Mouse (Mus musculus) Patski (cell line): ENCODE results near the gene Nnmt. TPM values are rescaled to one million over a fixed set of nuclear protein-coding genes. Genes with fewer than 3 reads are reported as not detected.

Source experiments
- ATAC-seq: fragments of 100-300 bp; one replicate; pipeline ENCODE4 v1.8.0; 2021
- CTCF ChIA-PET: fragments of 350-600 bp; sonication (Branson Sonifier 250); formaldehyde crosslinking; loops from one replicate; lab custom pipeline; 2022; ENCODE audit warnings: inconsistent platforms; lab: Charles Lee
- POLR2A ChIA-PET: fragments of 350-600 bp; sonication (Branson Sonifier 250); formaldehyde crosslinking; loops from one replicate; lab custom pipeline; 2022; ENCODE audit warnings: antibody characterized with exemption, inconsistent platforms; lab: Charles Lee
- DNase-seq: peaks from one replicate; pipeline ENCODE4 v3.0.0-alpha.2; 2011; ENCODE audit warnings: low read depth, low spot score
- H3K27me3 ChIP-seq: fragments of 371-371 bp; one replicate; pipeline ENCODE4 v1.5.1; 2021
- CTCF ChIP-seq: fragments of 100-300 bp; IDR thresholded peaks from one replicate; pipeline ENCODE4 v1.5.1; 2021
- in situ Hi-C: fragments of 300-500 bp; cut with MboI; formaldehyde crosslinking; loops from 3 replicates; pipeline ENCODE4 v1.11.1; 2018; ENCODE audit warnings: low pct_unique_long_range_greater_than_20kb, mixed read lengths
- polyA plus RNA-seq: library from polyadenylated mRNA; unstranded; gene quantifications from one replicate; pipeline ENCODE4 v1.2.3, GENCODE M21; 2021

The Nnmt gene
- polyA plus RNA-seq, 1 experiment from 2014 or later = 28.4 TPM

- ATAC-seq = no peak
- in situ Hi-C loops = loop anchor here (5.0 kb wide), 2 partner anchors 215 to 245 kb away; no protein-coding TSS in a partner anchor
- DNase-seq = no peak
- H3K27me3 ChIP-seq = peaks cover 32% of the 10 kb centered on the region
- POLR2A ChIA-PET = no interaction called here
- no peak for TF ChIP-seq CTCF
- CTCF ChIA-PET = interaction anchor here (1.0 to 4.3 kb wide), 4 partner anchors 10 to 325 kb away, joined by 3 to 31 read pairs (median 13); no protein-coding TSS in a partner anchor
Measured at GRCm38 (mm10) chr9:48647648-48648284, 42.8 kb upstream of the Nnmt start.

- DNase-seq (no peak), ATAC-seq (no peak)
- ChIA-PET POLR2A (no interaction called here), CTCF (interaction anchor here (0.7 to 4.3 kb wide), 9 partner anchors 8 to 325 kb away, joined by 3 to 31 read pairs (median 4); no protein-coding TSS in a partner anchor)
- peaks cover 32% of the 10 kb centered on the region for H3K27me3 ChIP-seq
- in situ Hi-C loops = loop anchor here (5.0 kb wide), 2 partner anchors 215 to 245 kb away; no protein-coding TSS in a partner anchor
- TF ChIP-seq CTCF = no peak
Measured at GRCm38 (mm10) chr9:48646781-48647647, 42.1 kb upstream of the Nnmt start.

- peak; percentile 70 for ATAC-seq
Measured at GRCm38 (mm10) chr9:48646251-48646650, 41.3 kb upstream of the Nnmt start.

GRCm38 (mm10) chr9:48645648-48646126, 40.7 kb upstream of the Nnmt start:
- TF ChIP-seq CTCF = no peak
- POLR2A ChIA-PET = interaction anchor here (1.1 kb wide), 1 partner anchor 11 kb away, joined by 5 read pairs; no protein-coding TSS in a partner anchor
- DNase-seq (no peak), ATAC-seq (no peak)
- H3K27me3 ChIP-seq = peaks cover 41% of the 10 kb centered on the region
- in situ Hi-C loops = loop anchor here (5.0 kb wide), 2 partner anchors 217 to 247 kb away; no protein-coding TSS in a partner anchor
- CTCF ChIA-PET = interaction anchor here (0.7 to 4.3 kb wide), 13 partner anchors 9 to 326 kb away, joined by 3 to 31 read pairs (median 4); no protein-coding TSS in a partner anchor

More at GRCm38 (mm10) chr9:48646251-48646650, 41.3 kb upstream of the Nnmt start:
- DNase-seq = peak; percentile 34
- in situ Hi-C loops = loop anchor here (5.0 kb wide), 2 partner anchors 216 to 246 kb away; no protein-coding TSS in a partner anchor
- ChIA-PET POLR2A (no interaction called here), CTCF (interaction anchor here (0.7 to 4.3 kb wide), 12 partner anchors 9 to 326 kb away, joined by 3 to 31 read pairs (median 4); no protein-coding TSS in a partner anchor)
- peak; percentile 95 for TF ChIP-seq CTCF
- H3K27me3 ChIP-seq = peaks cover 35% of the 10 kb centered on the region

- H3K27me3 ChIP-seq = peaks cover 47% of the 10 kb centered on the region
- in situ Hi-C loops = loop anchor here (5.0 kb wide), 3 partner anchors 217 to 327 kb away; no protein-coding TSS in a partner anchor
- ATAC-seq (peak; percentile 27), DNase-seq (no peak)
- ChIA-PET POLR2A (interaction anchor here (1.1 kb wide), 1 partner anchor 11 kb away, joined by 5 read pairs; no protein-coding TSS in a partner anchor), CTCF (interaction anchor here (0.7 to 4.3 kb wide), 11 partner anchors 13 to 327 kb away, joined by 3 to 31 read pairs (median 4); no protein-coding TSS in a partner anchor)
- peak; percentile 68 for TF ChIP-seq CTCF
Measured at GRCm38 (mm10) chr9:48644926-48645647, 40.1 kb upstream of the Nnmt start.

- ChIA-PET CTCF (interaction anchor here (1.2 to 4.3 kb wide), 3 partner anchors 13 to 249 kb away, joined by 3 to 31 read pairs (median 21); no protein-coding TSS in a partner anchor), POLR2A (no interaction called here)
- in situ Hi-C loops = loop anchor here (5.0 kb wide), 1 partner anchor 328 kb away; no protein-coding TSS in a partner anchor
- H3K27me3 ChIP-seq = peaks cover 51% of the 10 kb centered on the region
- TF ChIP-seq CTCF = peak; percentile 41
- DNase-seq (no peak), ATAC-seq (no peak)
Measured at GRCm38 (mm10) chr9:48644376-48644775, 39.4 kb upstream of the Nnmt start.

- H3K27me3 ChIP-seq = peaks cover 41% of the 10 kb centered on the region
- CTCF ChIA-PET = interaction anchor here (1.2 kb wide), 1 partner anchor 218 kb away, joined by 3 read pairs; no protein-coding TSS in a partner anchor
- TF ChIP-seq CTCF = no peak
- in situ Hi-C loops = loop anchor here (5.0 kb wide), 1 partner anchor 331 kb away; no protein-coding TSS in a partner anchor
- ATAC-seq (no peak), DNase-seq (no peak)
- POLR2A ChIA-PET = no interaction called here
Measured at GRCm38 (mm10) chr9:48641636-48642035, 36.7 kb upstream of the Nnmt start.

- DNase-seq (no peak), ATAC-seq (no peak)
- no peak for TF ChIP-seq CTCF
- peaks cover 37% of the 10 kb centered on the region for H3K27me3 ChIP-seq
- POLR2A ChIA-PET = no interaction called here
- CTCF ChIA-PET = interaction anchor here (1.2 kb wide), 1 partner anchor 219 kb away, joined by 3 read pairs; no protein-coding TSS in a partner anchor
- in situ Hi-C loops = loop anchor here (5.0 kb wide), 1 partner anchor 331 kb away; no protein-coding TSS in a partner anchor
Measured at GRCm38 (mm10) chr9:48640881-48641280, 35.9 kb upstream of the Nnmt start.
